Mouse (Mus musculus) forebrain, postnatal 0 days (tissue): Measurements from ENCODE around the gene Gpr18. TPM values are rescaled to one million over a fixed set of nuclear protein-coding genes. Genes with fewer than 3 reads are reported as not detected.

Source experiments
- ATAC-seq: fragments of 200-750 bp; cut with Nextera tagmentation; 2 replicates; pipeline ENCODE4 v1.8.0; 2017; ENCODE audit warnings: mild to moderate bottlenecking, moderate library complexity
- DNase-seq: peaks from one replicate; pipeline ENCODE4 v3.0.0-alpha.2; 2015
- H3K27ac ChIP-seq: fragments of 300-500 bp; sonication (generic); 2 replicates; pipeline ENCODE4 v1.5.1; 2014; ENCODE audit warnings: low read depth, mild to moderate bottlenecking, antibody characterized with exemption, low read length, moderate library complexity, mixed read lengths
- H3K27me3 ChIP-seq: fragments of 300-500 bp; sonication (generic); 2 replicates; pipeline ENCODE4 v1.6.1; 2014; ENCODE audit warnings: mild to moderate bottlenecking, low read length, mixed read lengths; ENCODE audit not compliant: insufficient read depth
- H3K36me3 ChIP-seq: fragments of 300-500 bp; sonication (generic); 2 replicates; pipeline ENCODE4 v1.6.1; 2014; ENCODE audit warnings: mild to moderate bottlenecking, moderate library complexity; ENCODE audit not compliant: insufficient read depth
- H3K4me1 ChIP-seq: fragments of 300-500 bp; sonication (generic); 2 replicates; pipeline ENCODE4 v1.6.1; 2014; ENCODE audit warnings: antibody characterized with exemption; ENCODE audit not compliant: insufficient read depth
- H3K4me2 ChIP-seq: fragments of 300-500 bp; sonication (generic); 2 replicates; pipeline ENCODE4 v1.6.1; 2014; ENCODE audit warnings: low read depth, mild to moderate bottlenecking, moderate library complexity
- H3K4me3 ChIP-seq: fragments of 300-500 bp; sonication (generic); 2 replicates; pipeline ENCODE4 v1.5.1; 2014; ENCODE audit warnings: low read depth, low read length, mixed read lengths
- H3K9ac ChIP-seq: fragments of 300-500 bp; sonication (generic); 2 replicates; pipeline ENCODE4 v1.6.1; 2014; ENCODE audit warnings: mild to moderate bottlenecking
- H3K9me3 ChIP-seq: fragments of 300-500 bp; sonication (generic); 2 replicates; pipeline ENCODE4 v1.6.1; 2016; ENCODE audit warnings: low read length
- CTCF ChIP-seq: sonication (generic); IDR thresholded peaks from 2 replicates; pipeline ENCODE4 v1.5.1; 2016; ENCODE audit warnings: antibody characterized with exemption, control low read depth, low read depth
- WGBS: fragments of 180-500 bp; shearing (Covaris S2); extraction: QIAGEN DNeasy Blood & Tissue Kit; methylation state at CpG from one replicate; pipeline ENCODE4 v1.1.7; 2014; 5-methylcytosine and 5-hydroxymethylcytosine counted together
- polyA plus RNA-seq: library from polyadenylated mRNA; unstranded; fragments of >200 nt; fragmentation: Nextera tagmentation; extraction: Ambion mirVana; gene quantifications from 2 replicates; pipeline ENCODE4 v1.2.1, GENCODE M21; 2015
- total RNA-seq: library from RNA; depleted of rRNA; stranded (reverse); fragments of >200 nt; gene quantifications from 2 replicates; pipeline ENCODE4 v1.2.3, GENCODE M21; 2014

The Gpr18 gene
- total and polyA plus RNA-seq, 2 experiments from 2014 or later = not detected

GRCm38 (mm10) chr14:121903381-121903876, 12.2 kb downstream of the Gpr18 start:
- WGBS = 92% methylated on average over 7 of the region's 7 CpGs
- ATAC-seq (no peak), DNase-seq (no peak)
- Histone ChIP-seq H3K36me3 (peaks cover 15% of the 10 kb centered on the region), H3K4me3 (no peak overlapping the region), H3K4me2 (no peak overlapping the region), H3K4me1 (no peaks in the 10 kb centered on the region), H3K27me3 (no peaks in the 10 kb centered on the region), H3K27ac (no peak overlapping the region), H3K9ac (no peak overlapping the region), H3K9me3 (no peaks in the 10 kb centered on the region)
- TF ChIP-seq CTCF = no peak

GRCm38 (mm10) chr14:121901511-121901910, 14.1 kb downstream of the Gpr18 start:
- H3K9ac ChIP-seq = no peak overlapping the region
- no peak overlapping the region for H3K4me3 ChIP-seq
- H3K9me3 ChIP-seq = no peaks in the 10 kb centered on the region
- ATAC-seq (no peak), DNase-seq (no peak)
- H3K4me2 ChIP-seq = no peak overlapping the region
- peaks cover 5% of the 10 kb centered on the region; the same call in 1 of the 2 replicates for H3K36me3 ChIP-seq
- H3K27ac ChIP-seq = no peak overlapping the region
- 93% methylated on average over 6 of the region's 6 CpGs for WGBS
- H3K4me1 ChIP-seq = no peaks in the 10 kb centered on the region
- no peak for TF ChIP-seq CTCF
- H3K27me3 ChIP-seq = no peaks in the 10 kb centered on the region

DNA sequence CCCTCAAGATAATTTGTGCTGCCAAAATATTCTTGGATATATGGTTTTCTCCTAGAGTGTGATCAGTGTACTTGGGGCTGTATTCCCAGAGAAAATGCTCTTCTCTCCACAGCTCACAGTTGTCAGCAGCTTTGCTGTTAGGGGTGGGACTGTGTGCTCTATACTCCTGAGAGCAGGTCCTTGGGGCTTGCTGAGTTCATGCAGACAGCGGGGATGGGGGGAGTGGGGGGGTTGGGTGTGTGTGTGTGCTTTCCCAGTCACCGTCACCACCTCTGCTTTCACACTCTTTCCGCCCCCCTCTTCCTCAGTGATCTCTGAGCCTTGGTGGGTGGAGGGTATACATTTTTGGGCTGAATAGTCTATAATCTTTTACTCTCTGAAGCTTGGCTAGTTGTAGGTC, 16.5 kb downstream of the Gpr18 start:
- ATAC-seq = no peak
- Histone ChIP-seq H3K9me3 (no peaks in the 10 kb centered on the region), H3K36me3 (no peaks in the 10 kb centered on the region), H3K27me3 (no peaks in the 10 kb centered on the region), H3K4me1 (no peaks in the 10 kb centered on the region), H3K27ac (no peak overlapping the region), H3K4me2 (no peak overlapping the region), H3K9ac (no peak overlapping the region), H3K4me3 (no peak overlapping the region)
- WGBS = 69% methylated on average over 3 of the region's 3 CpGs
- DNase-seq = no peak
- no peak for TF ChIP-seq CTCF

DNA sequence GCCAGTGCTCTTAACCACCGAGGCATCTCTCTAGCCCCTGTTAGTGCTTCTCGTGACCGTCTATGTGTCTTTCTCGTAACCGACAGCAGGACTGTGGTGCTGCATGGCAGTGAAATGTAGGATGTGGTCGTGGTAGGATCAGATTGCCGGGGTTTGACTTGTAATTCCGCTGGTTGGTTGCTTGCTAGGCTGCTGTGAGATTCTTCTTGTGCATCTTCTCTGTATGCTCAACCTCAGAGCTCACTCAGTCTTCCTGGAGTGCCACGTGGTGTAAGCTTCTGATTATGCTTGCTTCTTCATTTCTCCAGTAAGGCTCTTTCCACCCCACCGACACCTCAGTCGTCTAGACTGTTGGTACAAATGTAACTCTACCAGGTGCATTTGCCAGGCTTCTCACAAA, 17.1 kb downstream of the Gpr18 start:
- ATAC-seq (no peak), DNase-seq (no peak)
- Histone ChIP-seq H3K36me3 (no peaks in the 10 kb centered on the region), H3K9me3 (no peaks in the 10 kb centered on the region), H3K4me1 (no peaks in the 10 kb centered on the region), H3K4me2 (no peak overlapping the region), H3K27ac (no peak overlapping the region), H3K4me3 (no peak overlapping the region), H3K27me3 (no peaks in the 10 kb centered on the region), H3K9ac (no peak overlapping the region)
- no peak for TF ChIP-seq CTCF
- 89% methylated on average over 11 of the region's 11 CpGs for WGBS

- 68% methylated on average over 2 of the region's 2 CpGs for WGBS
- Histone ChIP-seq H3K4me1 (no peaks in the 10 kb centered on the region), H3K36me3 (no peaks in the 10 kb centered on the region), H3K27me3 (no peaks in the 10 kb centered on the region), H3K9me3 (no peaks in the 10 kb centered on the region), H3K27ac (no peak overlapping the region), H3K9ac (no peak overlapping the region), H3K4me3 (no peak overlapping the region), H3K4me2 (no peak overlapping the region)
- ATAC-seq = no peak
- no peak for DNase-seq
- no peak for TF ChIP-seq CTCF
Measured at GRCm38 (mm10) chr14:121897773-121898172, 17.8 kb downstream of the Gpr18 start.

GRCm38 (mm10) chr14:121896126-121897090, 19.2 kb downstream of the Gpr18 start:
- 68% methylated on average over 6 of the region's 6 CpGs for WGBS
- H3K4me2 ChIP-seq = no peak overlapping the region
- TF ChIP-seq CTCF = no peak

DNA sequence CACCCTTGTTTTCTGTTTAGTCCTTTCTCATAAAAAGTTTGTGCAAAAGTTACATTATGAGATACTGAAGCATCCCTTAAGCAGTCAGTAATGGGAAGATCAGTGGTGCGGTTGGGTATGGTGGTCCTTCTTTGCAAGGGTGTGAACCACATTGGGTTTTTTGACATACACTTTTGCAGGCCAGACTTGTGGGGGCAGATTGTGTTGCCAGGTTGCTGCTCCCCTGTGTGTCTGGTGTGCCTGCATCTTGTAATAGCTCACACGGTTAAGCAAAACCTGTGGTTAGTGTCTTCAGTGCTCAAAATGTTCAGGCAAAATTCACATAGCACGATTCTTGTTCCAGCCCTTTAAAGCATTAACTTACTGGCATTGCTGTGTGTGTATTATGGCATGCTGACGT, 20.3 kb downstream of the Gpr18 start:
- DNase-seq (no peak), ATAC-seq (no peak)
- Histone ChIP-seq H3K9me3 (no peaks in the 10 kb centered on the region), H3K27me3 (no peaks in the 10 kb centered on the region), H3K27ac (no peak overlapping the region), H3K4me1 (no peaks in the 10 kb centered on the region), H3K9ac (no peak overlapping the region), H3K4me3 (no peak overlapping the region), H3K36me3 (no peaks in the 10 kb centered on the region), H3K4me2 (no peak overlapping the region)
- no peak for TF ChIP-seq CTCF
- WGBS = 86% methylated on average over 4 of the region's 4 CpGs

More at GRCm38 (mm10) chr14:121896126-121897090, 19.2 kb downstream of the Gpr18 start:
- H3K4me3 ChIP-seq = no peak overlapping the region
- no peak overlapping the region for H3K27ac ChIP-seq
- no peaks in the 10 kb centered on the region for H3K27me3 ChIP-seq
- H3K9ac ChIP-seq = no peak overlapping the region
- no peaks in the 10 kb centered on the region for H3K4me1 ChIP-seq
- DNase-seq = no peak
- no peaks in the 10 kb centered on the region for H3K9me3 ChIP-seq
- H3K36me3 ChIP-seq = no peaks in the 10 kb centered on the region
- ATAC-seq = no peak
